In genomic region chr3:55517454-55518014, GRCm38 (mm10) we compare ENCODE assay signal across 9 mouse cellular contexts. TPM values are rescaled to one million over a fixed set of nuclear protein-coding genes. Genes with fewer than 3 reads are reported as not detected.
DNase-seq lines count a peak whose midpoint lies in the region; ATAC-seq and TF ChIP-seq lines count a peak whose summit lies in the region.
"Had no signal": no experiment of that assay in that cellular context is flagged by ENCODE, and none has a peak within 500 bp of the region (broad histone marks: within the 10 kb centered on the region; RNA-seq: fewer than 3 reads in every experiment).

No protein-coding gene starts in this region.

- H3K36me3 ChIP-seq in embryonic facial prominence, embryonic 14.5 days (ENCODE audit: control insufficient read depth, insufficient read depth, low read length): no peaks in the 10 kb centered on the region

- no peak for TF ChIP-seq CTCF in gastrocnemius, adult 2 months (IDR thresholded peaks at IDR 0.05)
- TF ChIP-seq CTCF in lung, adult 2 months (IDR thresholded peaks at IDR 0.05; ENCODE audit: insufficient read depth, low read length): no peak

- intact Hi-C loops in gastrocnemius, adult 2 months (cut with DNase I): loop anchor here (5.0 to 10.0 kb wide), 2 partner anchors 143 to 145 kb away; no protein-coding TSS in a partner anchor

- WGBS in lung, adult 2 months: 27% methylated on average over 17 of the region's 17 CpGs
- 34% methylated on average over 17 of the region's 17 CpGs for WGBS in embryonic facial prominence, embryonic 14.5 days

- peak overlapping the region; percentile 34 for H3K4me2 ChIP-seq in embryonic facial prominence, embryonic 14.5 days (ENCODE audit: low read depth, low read length)

- DNase-seq in gastrocnemius, adult 2 months: peak; percentile 38
- DNase-seq in gastrocnemius, adult 8-10 months (ENCODE audit: low spot score in 2 of 2): no peak
- no peak for DNase-seq in lung, adult 2 months
- DNase-seq in lung, postnatal 4 days: no peak
- no peak for DNase-seq in embryonic facial prominence, embryonic 14.5 days (ENCODE audit: low spot score)
- no peak for DNase-seq in cerebellum, postnatal 14 days
- no peak for DNase-seq in layer of hippocampus, postnatal 25 days (ENCODE audit: extremely low spot score in 1 of 2, low spot score in 1 of 2)

- TF ChIP-seq POLR2A in lung, adult 2 months (IDR thresholded peaks at IDR 0.05; ENCODE audit: borderline replicate concordance, extremely low read depth, low read depth, low read length): no peak

- H3K4me3 ChIP-seq in gastrocnemius, adult 2 months: peak overlapping the region; percentile 68
- H3K4me3 ChIP-seq in lung, adult 2 months (replicated peaks; ENCODE audit: extremely low read depth, low read depth, low read length): peak overlapping the region; percentile 32
- H3K4me3 ChIP-seq in embryonic facial prominence, embryonic 14.5 days (ENCODE audit: low read depth, low read length): peak overlapping the region; percentile 2; the same call in 1 of the 2 replicates

- H3K9ac ChIP-seq in embryonic facial prominence, embryonic 14.5 days (ENCODE audit: low read depth, low read length): peak overlapping the region; percentile 52

- no peaks in the 10 kb centered on the region for H3K27me3 ChIP-seq in embryonic facial prominence, embryonic 14.5 days (replicated peaks; ENCODE audit: control insufficient read depth, insufficient read depth, low read length)

- ATAC-seq in embryonic facial prominence, embryonic 14.5 days (ENCODE audit: low read depth): 0 out of 2 replicates have a peak, but pooled peaks have one; percentile 16
- ATAC-seq in megakaryocyte, adult 5-6 weeks (ENCODE audit: poor library complexity, severe bottlenecking): peak; percentile 49

- H3K4me1 ChIP-seq in lung, adult 2 months (ENCODE audit: control insufficient read depth, insufficient read depth, low read length): no peaks in the 10 kb centered on the region; the same call in 1 of the 2 replicates
- H3K4me1 ChIP-seq in embryonic facial prominence, embryonic 14.5 days (ENCODE audit: control insufficient read depth, insufficient read depth, low read length): peaks cover 25% of the 10 kb centered on the region

- peak overlapping the region; percentile 71 for H3K27ac ChIP-seq in gastrocnemius, adult 2 months
- H3K27ac ChIP-seq in embryonic facial prominence, embryonic 14.5 days (replicated peaks; ENCODE audit: low read depth, low read length): peak overlapping the region; percentile 74

- no peaks in the 10 kb centered on the region for H3K9me3 ChIP-seq in embryonic facial prominence, embryonic 14.5 days (ENCODE audit: control insufficient read depth, low read length)

RNA-seq across cellular contexts. Expression of gene Gm21954, which starts 45.5 kb away (rescaled TPM):
- not detected for total RNA-seq in gastrocnemius, adult 2 months (2021)
- not detected for total RNA-seq in gastrocnemius, adult 8-10 months (2022)
- polyA plus RNA-seq in lung, adult 2 months (2012; rRNA removed): not detected in 2 replicates
- not detected in 2 replicates for polyA plus RNA-seq in embryonic facial prominence, embryonic 14.5 days (2014; fragmentation: Nextera tagmentation; extraction: Ambion mirVana)
- total RNA-seq in megakaryocyte, adult 5-6 weeks (2015): not detected in 2 replicates
- not detected in 2 replicates for total RNA-seq in megakaryocyte, adult 5-6 weeks (2017)
- total RNA-seq in layer of hippocampus, postnatal 25 days (2021): not detected
- polyA plus RNA-seq: gonadal fat pad, adult 2 months had no signal

Comparison
In these comparisons a context has a peak if more than half of its experiments do, and no peak if none do; other contexts are left out.
1. H3K4me3 ChIP-seq: peak in every context shown above with its lines; median percentile 68 in gastrocnemius, adult 2 months; 32 in lung, adult 2 months; 2 in embryonic facial prominence, embryonic 14.5 days.